Mouse (Mus musculus): ENCODE data around the gene Cbr3.

DNA sequence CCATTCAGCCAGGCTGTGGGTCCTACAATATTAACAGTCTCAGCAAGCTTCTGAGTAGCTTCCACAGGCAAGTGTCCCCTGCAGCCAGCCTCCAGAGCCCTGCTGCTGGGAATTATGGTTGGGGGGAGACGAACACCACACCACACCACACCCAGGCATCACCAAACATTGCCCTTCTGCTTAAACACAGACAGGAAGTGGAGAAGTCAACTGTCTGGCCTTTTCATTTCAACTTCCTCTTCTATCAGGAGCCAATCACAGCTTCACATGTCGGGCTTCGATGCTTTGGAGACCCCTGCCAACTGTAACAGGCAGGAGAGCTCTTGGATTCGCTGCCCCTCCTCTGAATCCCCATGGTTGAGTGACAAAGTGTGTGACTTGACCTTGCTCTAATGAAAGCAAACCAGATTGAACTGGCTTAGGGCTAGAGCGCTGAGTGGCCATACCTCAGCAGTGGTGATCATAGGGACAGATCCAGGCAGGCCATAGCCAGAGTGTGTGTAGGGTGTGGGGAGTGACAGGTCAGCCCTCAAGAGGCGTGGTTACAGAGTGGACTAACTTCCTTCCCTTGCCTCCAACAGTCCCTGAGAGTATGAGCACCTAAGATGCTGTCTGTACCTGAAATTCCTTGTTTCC lies 8.3 kb downstream of the Cbr3 start:
- TF ChIP-seq POLR2A (IDR thresholded peaks at IDR 0.05; ENCODE audit: insufficient read depth, low read depth, low read length) (no peak), CTCF (IDR thresholded peaks at IDR 0.05) (no peak), EP300 (IDR thresholded peaks at IDR 0.05; ENCODE audit: insufficient read depth, low read depth, low read length) (no peak)

All from heart, adult 2 months (tissue).